Mouse (Mus musculus) thymus, postnatal 25 days (tissue): ENCODE results near the gene Gba2.
"Not testable (repeated sequence)": the region's sequence is repeated elsewhere in the genome, so short reads cannot be mapped to it uniquely, and the experiment has no call there.

Source experiments
- DNase-seq: peaks from one replicate; pipeline ENCODE4 v3.0.0; 2022

Gene Gba2

GRCm38 (mm10) chr4:43551854-43552253 lies 26.8 kb downstream of the Gba2 start:
- DNase-seq = not testable (repeated sequence)

GRCm38 (mm10) chr4:43549055-43549454 lies 29.6 kb downstream of the Gba2 start:
- no peak for DNase-seq

- no peak for DNase-seq
Observed at GRCm38 (mm10) chr4:43547160-43547559, 31.5 kb downstream of the Gba2 start.

- DNase-seq = no peak
Observed at GRCm38 (mm10) chr4:43546375-43547047, 32.2 kb downstream of the Gba2 start.

- no peak for DNase-seq
Observed at GRCm38 (mm10) chr4:43542044-43542443, 36.6 kb downstream of the Gba2 start.

GRCm38 (mm10) chr4:43536031-43536430 lies 42.6 kb downstream of the Gba2 start:
- DNase-seq = no peak

- DNase-seq = no peak
Observed at GRCm38 (mm10) chr4:43535628-43536027, 43.0 kb downstream of the Gba2 start.

GRCm38 (mm10) chr4:43533270-43533669 lies 45.4 kb downstream of the Gba2 start:
- DNase-seq = no peak

GRCm38 (mm10) chr4:43530581-43530980 lies 48.1 kb downstream of the Gba2 start:
- DNase-seq = peak; percentile 80

- no peak for DNase-seq
Observed at GRCm38 (mm10) chr4:43530081-43530501, 48.6 kb downstream of the Gba2 start.

GRCm38 (mm10) chr4:43528487-43528886 lies 50.2 kb downstream of the Gba2 start:
- no peak for DNase-seq

- DNase-seq = peak; percentile 44
Observed at GRCm38 (mm10) chr4:43527880-43528279, 50.8 kb downstream of the Gba2 start.

GRCm38 (mm10) chr4:43519956-43520355 lies 58.7 kb downstream of the Gba2 start:
- DNase-seq = peak; percentile 88

GRCm38 (mm10) chr4:43519551-43519950 lies 59.1 kb downstream of the Gba2 start:
- no peak for DNase-seq
